Mouse (Mus musculus) 3134 (cell line): Measurements from ENCODE around the gene Olfml2a.
"Not testable (repeated sequence)": the region's sequence is repeated elsewhere in the genome, so short reads cannot be mapped to it uniquely, and the experiment has no call there.

ENCODE experiments used
- DNase-seq: peaks from one replicate; pipeline ENCODE4 v3.0.0-alpha.2; 2011; ENCODE audit warnings: low spot score; ENCODE audit not compliant: insufficient read length; ENCODE audit errors: extremely low read depth

The Olfml2a gene

DNA sequence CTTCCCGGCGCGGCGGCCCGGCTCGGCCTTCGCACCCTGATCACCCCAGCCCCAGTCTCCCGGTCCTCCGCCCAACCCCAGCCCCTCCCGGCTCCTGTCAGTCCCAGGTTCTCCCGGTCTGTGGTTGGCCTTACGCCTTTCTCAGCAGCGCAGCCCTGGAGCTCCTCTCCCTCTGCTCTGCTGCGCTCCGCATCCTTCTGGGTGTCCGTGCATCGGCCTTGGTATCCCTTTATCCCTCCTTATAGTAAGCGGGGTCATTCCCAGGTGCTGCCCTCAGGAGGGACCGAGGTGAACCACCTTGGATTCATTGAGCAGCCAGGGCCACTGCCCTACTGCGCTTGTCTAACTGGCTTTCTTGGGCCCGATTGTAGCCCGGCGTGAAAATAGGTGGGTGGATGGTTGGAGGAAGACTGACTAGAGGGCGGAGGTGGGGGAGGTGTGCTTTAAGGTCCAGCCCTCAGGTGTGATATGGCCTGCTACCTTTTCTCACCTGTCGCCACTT is 76.6 kb downstream of the Olfml2a start:
- no peak for DNase-seq

DNA sequence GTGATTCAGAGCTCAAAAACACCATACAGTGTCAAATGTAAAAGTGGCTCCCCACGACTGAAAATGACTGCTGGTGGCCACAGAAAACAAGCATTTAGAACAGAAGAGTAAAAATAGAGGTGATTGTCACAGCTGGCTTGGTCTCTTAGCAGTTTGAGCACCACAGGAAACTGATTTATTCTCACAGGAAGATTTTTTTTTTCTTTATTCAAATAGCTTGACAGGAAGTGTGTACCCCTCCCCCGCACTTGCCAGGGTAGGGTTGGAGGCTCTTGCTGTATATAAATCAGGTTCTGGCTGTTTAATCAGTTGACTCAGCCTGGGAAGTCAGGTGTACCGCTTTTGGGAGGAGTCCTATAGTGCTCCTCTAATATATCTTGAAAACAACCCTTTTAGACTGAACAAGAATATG is 77.2 kb downstream of the Olfml2a start:
- no peak for DNase-seq

DNA sequence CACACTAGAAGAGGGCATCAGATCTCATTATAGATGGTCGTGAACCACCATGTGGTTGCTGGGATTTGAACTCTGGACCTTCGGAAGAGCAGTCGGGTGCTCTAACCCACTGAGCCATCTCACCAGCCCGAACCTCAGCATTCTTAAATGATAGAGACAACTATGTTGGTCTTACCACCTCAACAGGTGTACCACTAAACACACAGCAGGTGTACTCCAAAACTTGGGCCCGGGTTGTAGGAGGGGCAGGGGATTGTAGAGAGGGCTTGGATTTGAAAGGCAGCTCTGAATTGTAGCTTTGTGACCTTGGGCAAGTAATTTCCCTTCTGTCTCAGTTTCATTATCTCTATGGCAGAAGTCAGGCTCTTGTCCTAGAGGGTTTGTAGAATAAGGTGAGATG is 78.4 kb downstream of the Olfml2a start:
- not testable (repeated sequence) for DNase-seq

DNA sequence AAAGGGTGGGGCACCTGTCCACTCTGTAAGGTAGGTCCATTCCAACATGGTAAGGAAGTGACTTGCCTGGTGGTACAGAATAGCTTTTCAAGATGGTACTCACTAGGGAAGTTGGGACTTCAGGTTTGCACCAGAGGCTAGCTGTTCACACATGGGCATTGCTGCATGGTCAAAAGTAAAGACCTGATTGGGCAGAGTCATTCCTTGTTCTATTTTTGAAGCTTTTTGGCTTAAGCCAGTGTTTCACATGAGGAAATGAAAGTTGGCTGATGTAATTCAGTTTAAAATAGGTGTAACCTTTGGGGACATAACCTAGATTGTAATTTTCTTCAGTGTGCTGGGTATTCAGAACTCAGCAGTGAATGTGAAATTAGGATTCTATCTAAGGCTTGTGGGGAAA is 79.5 kb downstream of the Olfml2a start:
- DNase-seq = no peak

DNA sequence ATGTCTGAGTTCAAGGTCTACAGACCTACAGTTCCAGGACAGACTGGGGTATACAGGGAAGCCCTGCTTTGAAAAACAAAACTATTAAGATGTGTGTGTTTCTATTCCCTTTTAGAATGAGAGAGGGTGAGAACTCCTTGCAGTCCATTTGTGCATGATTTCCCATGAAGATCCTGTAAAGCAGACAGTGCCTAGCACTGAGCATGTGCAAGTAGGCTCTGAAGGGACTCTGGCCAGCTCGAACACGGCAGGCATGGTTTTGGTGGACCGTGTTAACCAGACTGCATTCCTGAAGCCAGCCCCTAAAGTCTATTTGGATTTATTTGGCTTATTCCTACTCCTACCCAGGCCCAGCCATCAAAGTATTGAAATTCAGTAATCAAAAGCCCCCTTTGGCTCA is 80.2 kb downstream of the Olfml2a start:
- no peak for DNase-seq

DNA sequence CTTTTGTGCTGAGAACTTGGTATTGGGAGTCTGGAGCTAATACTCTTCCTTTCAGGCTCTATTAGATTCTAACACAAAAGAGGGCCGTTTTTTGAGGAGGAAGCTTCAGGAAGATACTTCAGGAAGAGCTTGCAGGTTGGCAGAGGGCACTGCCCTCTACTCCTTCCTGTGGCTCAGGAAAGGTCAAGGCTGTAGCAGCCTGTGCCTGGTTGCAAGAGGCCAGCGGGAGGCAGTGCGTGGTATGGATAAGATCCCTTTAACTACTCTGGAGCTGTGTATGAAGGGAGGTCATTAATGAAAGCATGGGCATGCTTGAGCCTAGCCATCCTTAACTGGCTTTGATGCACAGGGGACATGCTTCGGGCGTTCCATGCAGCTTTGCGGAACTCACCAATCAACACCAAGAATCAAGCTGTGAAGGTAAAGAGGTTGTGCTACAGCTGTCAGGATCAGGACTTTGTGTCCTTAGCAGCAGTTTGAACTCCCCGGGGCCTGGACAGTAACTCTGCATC is 81.0 kb downstream of the Olfml2a start:
- DNase-seq = no peak
